Comparison of ENCODE assay signal across 14 mouse cellular contexts in genomic region chr9:77931740-77932139, GRCm38 (mm10). TPM values are rescaled to one million over a fixed set of nuclear protein-coding genes. Genes with fewer than 3 reads are reported as not detected.
DNase-seq lines count a peak whose midpoint lies in the region; ATAC-seq and TF ChIP-seq lines count a peak whose summit lies in the region.
"Had no signal": no experiment of that assay in that cellular context is flagged by ENCODE, and none has a peak within 500 bp of the region (broad histone marks: within the 10 kb centered on the region; RNA-seq: fewer than 3 reads in every experiment).

No protein-coding gene starts in this region.

- WGBS in forebrain, embryonic 12.5 days, result 78% methylated on average over 5 of the region's 5 CpGs
- 82% methylated on average over 5 of the region's 5 CpGs for WGBS in forebrain, embryonic 11.5 days
- 82% methylated on average over 5 of the region's 5 CpGs for WGBS in embryonic facial prominence, embryonic 10.5 days
- whole genome bisulfite sequencing in hindbrain, embryonic 15.5 days, result 75% methylated on average over 5 of the region's 5 CpGs
- 81% methylated on average over 5 of the region's 5 CpGs for WGBS in lung, adult 2 months

- H3K27ac ChIP-seq in forebrain, embryonic 12.5 days, result peak overlapping the region; percentile 9; the same call in 1 of the 2 replicates
- H3K27ac ChIP-seq in forebrain, embryonic 11.5 days (ENCODE audit: low read depth, low read length), result no peak overlapping the region
- peak overlapping the region; percentile 18; the same call in 1 of the 2 replicates for H3K27ac ChIP-seq in layer of hippocampus, adult 2 months
- peak overlapping the region; percentile 65 for H3K27ac ChIP-seq in embryonic facial prominence, embryonic 10.5 days (replicated peaks)
- 0 out of 2 replicates have a peak overlapping the region, but pooled peaks have one; percentile 50 for H3K27ac ChIP-seq in hindbrain, embryonic 15.5 days (replicated peaks)
- H3K27ac ChIP-seq: embryonic facial prominence, embryonic 12.5 days; liver, embryonic 12.5 days had no signal

- no peak overlapping the region for H3K9ac ChIP-seq in forebrain, embryonic 12.5 days
- no peak overlapping the region for H3K9ac ChIP-seq in forebrain, embryonic 11.5 days (ENCODE audit: low read length)
- no peak overlapping the region for H3K9ac ChIP-seq in hindbrain, embryonic 15.5 days
- H3K9ac ChIP-seq: embryonic facial prominence, embryonic 12.5 days; liver, embryonic 12.5 days had no signal

- no peak overlapping the region for H3K4me3 ChIP-seq in forebrain, embryonic 12.5 days (replicated peaks)
- no peak overlapping the region for H3K4me3 ChIP-seq in forebrain, embryonic 11.5 days (ENCODE audit: low read depth, low read length)
- H3K4me3 ChIP-seq in layer of hippocampus, adult 2 months, result no peak overlapping the region
- H3K4me3 ChIP-seq in embryonic facial prominence, embryonic 10.5 days, result no peak overlapping the region
- H3K4me3 ChIP-seq in hindbrain, embryonic 15.5 days, result no peak overlapping the region
- H3K4me3 ChIP-seq in lung, adult 2 months (replicated peaks; ENCODE audit: extremely low read depth, low read depth, low read length), result no peak overlapping the region
- H3K4me3 ChIP-seq: embryonic facial prominence, embryonic 12.5 days; liver, embryonic 12.5 days had no signal

- no peak overlapping the region for H3K4me2 ChIP-seq in forebrain, embryonic 12.5 days
- H3K4me2 ChIP-seq in forebrain, embryonic 11.5 days (ENCODE audit: low read depth, low read length, severe bottlenecking), result no peak overlapping the region
- H3K4me2 ChIP-seq in hindbrain, embryonic 15.5 days, result no peak overlapping the region
- H3K4me2 ChIP-seq: embryonic facial prominence, embryonic 12.5 days; liver, embryonic 12.5 days had no signal

- H3K4me1 ChIP-seq in forebrain, embryonic 12.5 days, result peaks cover 35% of the 10 kb centered on the region
- peaks cover 4% of the 10 kb centered on the region; the same call in 1 of the 2 replicates for H3K4me1 ChIP-seq in forebrain, embryonic 11.5 days (replicated peaks; ENCODE audit: control insufficient read depth, insufficient read depth, low read length)
- H3K4me1 ChIP-seq in embryonic facial prominence, embryonic 10.5 days, result peaks cover 50% of the 10 kb centered on the region
- H3K4me1 ChIP-seq in hindbrain, embryonic 15.5 days (replicated peaks), result peaks cover 22% of the 10 kb centered on the region
- H3K4me1 ChIP-seq in lung, adult 2 months (ENCODE audit: control insufficient read depth, insufficient read depth, low read length), result peaks cover 38% of the 10 kb centered on the region

- no peaks in the 10 kb centered on the region for H3K36me3 ChIP-seq in forebrain, embryonic 12.5 days (replicated peaks)
- no peaks in the 10 kb centered on the region for H3K36me3 ChIP-seq in forebrain, embryonic 11.5 days (ENCODE audit: control insufficient read depth, insufficient read depth, low read length)
- H3K36me3 ChIP-seq in embryonic facial prominence, embryonic 10.5 days (replicated peaks), result peaks cover 2% of the 10 kb centered on the region; the same call in 1 of the 2 replicates
- no peaks in the 10 kb centered on the region for H3K36me3 ChIP-seq in hindbrain, embryonic 15.5 days
- H3K36me3 ChIP-seq: embryonic facial prominence, embryonic 12.5 days; liver, embryonic 12.5 days had no signal

- no peaks in the 10 kb centered on the region for H3K27me3 ChIP-seq in forebrain, embryonic 12.5 days
- H3K27me3 ChIP-seq in forebrain, embryonic 11.5 days (ENCODE audit: control insufficient read depth, insufficient read depth, low read length), result no peaks in the 10 kb centered on the region
- H3K27me3 ChIP-seq in embryonic facial prominence, embryonic 10.5 days (replicated peaks; ENCODE audit: low read depth, poor library complexity, severe bottlenecking), result no peaks in the 10 kb centered on the region
- no peaks in the 10 kb centered on the region for H3K27me3 ChIP-seq in hindbrain, embryonic 15.5 days
- H3K27me3 ChIP-seq: embryonic facial prominence, embryonic 12.5 days; liver, embryonic 12.5 days; Patski had no signal

- H3K9me3 ChIP-seq in forebrain, embryonic 12.5 days, result no peaks in the 10 kb centered on the region
- no peaks in the 10 kb centered on the region for H3K9me3 ChIP-seq in forebrain, embryonic 11.5 days (ENCODE audit: control insufficient read depth, low read length)
- H3K9me3 ChIP-seq in embryonic facial prominence, embryonic 10.5 days, result no peaks in the 10 kb centered on the region
- no peaks in the 10 kb centered on the region for H3K9me3 ChIP-seq in hindbrain, embryonic 15.5 days
- H3K9me3 ChIP-seq: embryonic facial prominence, embryonic 12.5 days; liver, embryonic 12.5 days had no signal

- no peak for DNase-seq in forebrain, embryonic 11.5 days (ENCODE audit: low spot score)
- no peak for DNase-seq in layer of hippocampus, adult 2 months (ENCODE audit: low spot score in 2 of 2)
- DNase-seq in layer of hippocampus, adult 9-10 months (ENCODE audit: low spot score), result no peak
- no peak for DNase-seq in embryonic facial prominence, embryonic 10.5 days (ENCODE audit: low spot score)
- no peak for DNase-seq in lung, adult 2 months
- no peak for DNase-seq in MN1 (ENCODE audit: low spot score)
- DNase-seq: cerebellum, postnatal 25 days; kidney, adult 11 months; thymus, adult 2 months had no signal

- ATAC-seq in forebrain, embryonic 12.5 days (ENCODE audit: low FRiP score), result peak; percentile 37; the same call in 1 of the 2 replicates
- ATAC-seq in forebrain, embryonic 11.5 days (replicated peaks; ENCODE audit: low FRiP score), result no peak
- no peak for ATAC-seq in hindbrain, embryonic 15.5 days (ENCODE audit: low FRiP score, low read depth)
- ATAC-seq: liver, embryonic 12.5 days; Patski had no signal

- TF ChIP-seq CTCF in layer of hippocampus, adult 2 months (conservative IDR thresholded peaks at IDR 0.05), result no peak
- no peak for TF ChIP-seq CTCF in lung, adult 2 months (IDR thresholded peaks at IDR 0.05; ENCODE audit: insufficient read depth, low read length)

- no peak for TF ChIP-seq POLR2A in lung, adult 2 months (IDR thresholded peaks at IDR 0.05; ENCODE audit: borderline replicate concordance, extremely low read depth, low read depth, low read length)

RNA-seq across cellular contexts. Expression of gene Elovl5, which starts 14.6 kb away (rescaled TPM):
- 74.6 and 78.8 TPM in 2 replicates for polyA plus RNA-seq in forebrain, embryonic 12.5 days (2016; fragmentation: Nextera tagmentation; extraction: Ambion mirVana)
- polyA plus RNA-seq in forebrain, embryonic 11.5 days (2014; fragmentation: Nextera tagmentation; extraction: Ambion mirVana), result 97.8 and 101 TPM in 2 replicates
- 10 to 100 TPM; 60.4 to 67.3 TPM for total RNA-seq in layer of hippocampus, adult 2 months (2021)
- polyA plus RNA-seq in embryonic facial prominence, embryonic 10.5 days (2016; fragmentation: Nextera tagmentation; extraction: Ambion mirVana), result 90.4 and 96.1 TPM in 2 replicates
- polyA plus RNA-seq in hindbrain, embryonic 15.5 days (2015; fragmentation: Nextera tagmentation; extraction: Ambion mirVana), result 62.3 and 67.1 TPM in 2 replicates
- polyA plus RNA-seq in lung, adult 2 months (2012; rRNA removed), result 102 and 155 TPM in 2 replicates
